Mouse (Mus musculus): ENCODE measurements around the gene Tigar. TPM values are rescaled to one million over a fixed set of nuclear protein-coding genes. Genes with fewer than 3 reads are reported as not detected.

Gene Tigar
- polyA plus RNA-seq, 1 experiment = 8.6 TPM

DNA sequence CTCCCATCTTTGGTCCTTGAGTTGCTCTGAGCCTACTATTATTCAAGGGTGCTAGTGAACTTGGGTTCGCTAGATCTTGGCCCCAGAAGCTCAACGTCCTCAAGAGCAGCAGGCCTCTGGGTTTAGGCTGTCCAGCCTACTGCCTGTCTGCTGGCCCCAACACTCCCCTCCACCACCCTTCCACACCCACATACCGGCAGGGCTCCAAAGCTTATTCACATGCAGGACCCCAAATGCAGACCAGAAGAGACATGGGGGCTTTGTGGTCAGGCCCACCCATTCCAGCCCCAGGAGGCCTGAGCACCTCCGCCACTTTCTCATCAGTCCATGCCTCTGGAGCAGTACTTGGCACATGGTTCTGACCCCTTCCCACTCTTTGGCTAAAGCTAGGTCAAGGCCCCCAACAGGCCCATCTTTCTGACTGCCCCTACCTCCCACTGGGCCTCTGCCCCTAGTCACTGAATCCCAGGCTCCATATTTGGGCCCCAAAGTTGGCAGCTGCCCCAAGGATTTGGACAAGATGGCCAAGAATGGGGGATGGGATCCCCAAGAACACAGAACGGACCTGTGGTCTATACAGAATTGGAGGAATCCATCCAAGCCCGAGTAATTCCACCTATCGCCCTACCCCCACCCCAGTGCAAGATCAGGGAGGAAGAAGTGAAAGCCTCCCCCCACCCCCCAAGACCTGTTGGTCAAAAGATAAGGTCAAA lies 34.4 kb upstream of the Tigar start:
- TF ChIP-seq CTCF (IDR thresholded peaks at IDR 0.05; ENCODE audit: borderline replicate concordance, insufficient read depth, low read length) (no peak), POLR2A (IDR thresholded peaks at IDR 0.05; ENCODE audit: low read depth, low read length) (no peak)
- H3K27ac ChIP-seq (ENCODE audit: insufficient read depth, low read length) = no peak overlapping the region
- H3K4me3 ChIP-seq (ENCODE audit: insufficient read depth, low read length) = no peak overlapping the region
- no peaks in the 10 kb centered on the region; the same call in 1 of the 2 replicates for H3K4me1 ChIP-seq (ENCODE audit: control insufficient read depth, insufficient read depth, low read length)

DNA sequence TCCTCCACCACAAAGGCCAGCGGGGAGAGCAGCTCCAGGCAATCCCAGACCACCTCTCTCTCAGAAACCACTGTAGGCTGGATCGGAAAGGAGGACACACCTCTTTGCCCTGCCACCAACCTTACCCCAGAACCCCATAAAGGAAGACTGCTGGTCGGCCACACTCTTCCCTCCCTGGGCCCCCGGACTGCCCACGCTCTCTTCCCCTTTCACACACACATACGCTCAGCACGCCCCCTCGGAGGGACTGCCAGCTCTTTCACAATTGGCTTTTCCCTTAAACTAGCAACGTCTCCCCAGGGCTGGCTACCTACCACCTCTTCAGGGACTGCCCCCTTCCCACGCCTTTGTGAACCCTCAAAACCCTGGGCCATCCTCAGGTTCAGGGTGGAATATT lies 33.8 kb upstream of the Tigar start:
- no peak for TF ChIP-seq POLR2A (IDR thresholded peaks at IDR 0.05; ENCODE audit: low read depth, low read length)
- no peak for TF ChIP-seq CTCF (IDR thresholded peaks at IDR 0.05; ENCODE audit: borderline replicate concordance, insufficient read depth, low read length)
- H3K4me3 ChIP-seq (ENCODE audit: insufficient read depth, low read length) = no peak overlapping the region
- H3K4me1 ChIP-seq (ENCODE audit: control insufficient read depth, insufficient read depth, low read length) = no peaks in the 10 kb centered on the region; the same call in 1 of the 2 replicates
- no peak overlapping the region for H3K27ac ChIP-seq (ENCODE audit: insufficient read depth, low read length)

DNA sequence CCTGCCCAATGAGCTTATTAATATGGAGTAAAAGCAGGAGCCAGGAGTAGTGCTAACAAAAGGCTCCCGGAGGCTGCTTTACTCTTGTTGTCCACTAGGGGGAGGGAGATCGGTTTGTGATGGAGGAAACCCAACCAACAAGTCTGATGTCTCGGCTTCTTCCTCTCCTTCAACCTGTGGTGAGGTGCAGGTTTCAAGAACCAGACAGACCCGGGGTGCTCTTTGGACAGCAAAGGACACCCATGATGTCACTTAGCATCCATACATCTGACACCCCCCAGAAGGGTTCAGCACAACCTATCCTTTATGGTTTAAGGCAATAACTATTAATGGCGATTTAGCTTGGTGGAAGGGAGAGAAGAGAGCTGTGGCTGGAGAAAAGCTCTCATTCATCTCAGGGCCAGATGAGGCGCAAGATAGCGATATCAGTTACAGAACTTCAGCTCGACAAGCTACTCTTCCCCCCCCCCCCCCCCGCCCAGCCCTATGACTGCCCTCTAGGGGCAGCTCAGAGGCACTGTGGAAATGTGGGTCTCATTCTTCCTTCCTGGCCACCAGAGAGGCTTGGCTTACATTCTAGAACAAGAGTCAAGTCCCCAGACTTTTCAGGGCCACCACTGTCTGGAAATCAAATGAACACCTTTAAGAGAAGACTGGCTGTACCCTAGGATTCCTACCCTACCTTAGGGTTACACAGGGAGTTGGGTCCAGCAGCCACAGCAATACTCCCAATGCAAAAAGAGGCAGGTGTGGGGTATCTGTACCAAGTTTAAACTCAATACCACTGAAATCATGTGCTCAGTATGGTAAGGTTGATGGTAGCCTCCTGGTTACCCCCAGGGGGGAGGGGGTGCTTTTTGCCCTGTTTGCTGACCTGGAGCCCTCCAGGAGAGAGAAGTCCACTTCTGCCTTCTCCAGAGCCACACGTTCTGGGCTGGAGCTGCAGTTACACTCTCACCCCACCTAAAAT lies 33.1 kb upstream of the Tigar start:
- H3K27ac ChIP-seq (ENCODE audit: insufficient read depth, low read length) = no peak overlapping the region

DNA sequence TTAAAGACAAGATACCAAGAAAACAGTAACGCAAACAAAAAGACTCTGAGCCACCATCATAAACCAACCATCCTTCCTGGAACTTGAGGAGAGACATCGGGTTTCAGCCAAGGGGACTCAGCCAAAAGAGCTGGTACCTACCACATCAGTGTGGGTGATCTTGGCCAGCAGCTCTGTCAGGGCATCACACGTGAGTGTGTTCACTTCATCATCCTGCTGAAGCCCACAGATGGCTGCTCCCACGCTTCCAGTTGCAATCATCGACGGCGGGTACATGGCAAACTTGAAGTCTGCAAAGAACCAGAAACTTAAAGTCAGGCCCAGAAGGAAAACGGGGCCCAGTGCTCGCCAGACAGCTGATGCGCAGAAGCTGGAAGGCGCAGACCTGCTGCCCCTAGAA lies 29.6 kb upstream of the Tigar start:
- no peaks in the 10 kb centered on the region; the same call in 1 of the 2 replicates for H3K4me1 ChIP-seq (ENCODE audit: control insufficient read depth, insufficient read depth, low read length)
- H3K4me3 ChIP-seq (ENCODE audit: insufficient read depth, low read length) = no peak overlapping the region
- no peak for TF ChIP-seq CTCF (IDR thresholded peaks at IDR 0.05; ENCODE audit: borderline replicate concordance, insufficient read depth, low read length)
- TF ChIP-seq POLR2A (IDR thresholded peaks at IDR 0.05; ENCODE audit: low read depth, low read length) = no peak
- no peak overlapping the region for H3K27ac ChIP-seq (ENCODE audit: insufficient read depth, low read length)

More for the DNA sequence above, 33.1 kb upstream of the Tigar start:
- no peaks in the 10 kb centered on the region; the same call in 1 of the 2 replicates for H3K4me1 ChIP-seq (ENCODE audit: control insufficient read depth, insufficient read depth, low read length)
- TF ChIP-seq CTCF (IDR thresholded peaks at IDR 0.05; ENCODE audit: borderline replicate concordance, insufficient read depth, low read length) (no peak), POLR2A (IDR thresholded peaks at IDR 0.05; ENCODE audit: low read depth, low read length) (no peak)
- H3K4me3 ChIP-seq (ENCODE audit: insufficient read depth, low read length) = no peak overlapping the region

DNA sequence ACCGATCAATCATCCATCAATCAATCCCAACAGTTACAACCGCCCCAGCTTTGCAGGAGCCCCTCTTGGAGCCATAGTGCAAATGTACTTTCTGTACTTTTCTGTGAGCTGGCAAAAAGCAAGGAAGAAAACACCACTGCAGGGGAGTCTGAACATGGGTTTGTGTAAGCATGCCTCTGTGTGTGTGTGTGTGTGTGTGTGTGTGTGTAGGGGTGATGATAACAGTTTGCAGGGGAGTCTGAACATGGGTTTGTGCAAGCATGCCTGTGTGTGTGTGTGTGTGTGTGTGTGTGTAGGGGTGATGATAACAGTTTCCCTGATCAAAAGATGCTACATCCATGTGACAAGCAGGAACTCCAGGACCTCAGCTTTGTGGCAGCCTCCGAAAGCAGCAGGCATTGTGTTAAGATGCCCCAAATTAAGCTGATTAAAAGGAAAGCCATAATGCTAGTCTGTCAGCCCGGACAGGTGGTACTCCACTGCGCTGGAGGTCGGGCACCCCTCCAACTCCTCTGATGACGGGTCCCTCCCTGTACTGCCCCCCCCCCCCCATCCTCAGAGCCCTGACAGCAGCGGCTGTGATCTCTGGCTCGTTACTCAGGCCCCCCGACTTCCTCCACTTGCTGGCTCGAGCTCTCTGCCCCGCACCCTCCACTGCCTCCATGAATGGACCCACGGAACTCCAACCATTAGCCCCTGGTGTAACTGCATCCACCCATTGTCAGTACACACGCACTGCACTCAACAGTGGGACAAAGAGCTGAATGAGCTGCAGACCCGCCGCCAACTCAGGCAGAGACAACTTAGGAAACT lies 24.3 kb upstream of the Tigar start:
- Histone ChIP-seq H3K27ac (ENCODE audit: insufficient read depth, low read length) (peak overlapping the region; percentile 78), H3K4me3 (ENCODE audit: insufficient read depth, low read length) (no peak overlapping the region), H3K4me1 (ENCODE audit: control insufficient read depth, insufficient read depth, low read length) (peaks cover 13% of the 10 kb centered on the region)
- TF ChIP-seq CTCF (IDR thresholded peaks at IDR 0.05; ENCODE audit: borderline replicate concordance, insufficient read depth, low read length) (no peak), POLR2A (IDR thresholded peaks at IDR 0.05; ENCODE audit: low read depth, low read length) (no peak)

DNA sequence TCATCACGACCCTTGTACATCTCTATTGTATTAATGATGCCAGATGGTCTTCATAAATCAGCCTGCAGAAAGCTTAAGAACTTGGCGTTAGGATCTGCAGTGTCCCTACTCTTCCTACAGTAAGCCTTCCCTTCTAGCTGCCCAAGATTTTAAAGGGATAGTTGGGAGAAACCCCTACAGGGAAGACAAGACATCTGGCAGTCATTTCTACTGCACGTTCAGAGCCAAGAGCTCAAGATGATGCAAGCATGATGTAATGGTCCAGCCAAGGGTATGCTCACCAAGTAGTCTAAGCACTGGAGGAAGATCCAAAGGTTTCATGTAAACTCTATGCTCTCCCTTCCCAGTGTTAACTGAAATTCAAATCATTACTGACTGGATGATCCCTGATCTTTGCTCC lies 23.4 kb upstream of the Tigar start:
- Histone ChIP-seq H3K4me1 (ENCODE audit: control insufficient read depth, insufficient read depth, low read length) (peaks cover 13% of the 10 kb centered on the region), H3K4me3 (ENCODE audit: insufficient read depth, low read length) (no peak overlapping the region), H3K27ac (ENCODE audit: insufficient read depth, low read length) (peak overlapping the region; percentile 78)
- TF ChIP-seq POLR2A (IDR thresholded peaks at IDR 0.05; ENCODE audit: low read depth, low read length) = no peak
- no peak for TF ChIP-seq CTCF (IDR thresholded peaks at IDR 0.05; ENCODE audit: borderline replicate concordance, insufficient read depth, low read length)

DNA sequence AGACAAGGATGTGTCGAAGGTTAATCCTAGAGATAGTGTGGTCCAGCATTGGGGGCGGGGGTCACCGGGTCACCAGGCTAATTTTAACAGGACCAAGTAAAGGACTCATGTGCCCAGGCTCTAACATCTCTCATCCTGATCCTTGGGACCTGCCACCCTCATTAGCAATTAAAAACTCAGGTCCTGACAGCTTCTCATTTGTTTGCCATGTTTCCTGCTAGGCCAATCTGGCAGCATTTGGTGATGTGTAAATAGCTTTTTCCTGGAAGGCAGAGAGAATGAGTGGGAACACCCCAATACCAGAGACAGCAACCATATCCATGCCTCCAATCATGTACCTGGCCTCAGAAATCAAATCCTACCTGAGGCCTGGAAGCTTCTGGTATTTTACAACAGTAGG lies 22.6 kb upstream of the Tigar start:
- Histone ChIP-seq H3K27ac (ENCODE audit: insufficient read depth, low read length) (peak overlapping the region; percentile 78; the same call in 1 of the 2 replicates), H3K4me1 (ENCODE audit: control insufficient read depth, insufficient read depth, low read length) (peaks cover 13% of the 10 kb centered on the region), H3K4me3 (ENCODE audit: insufficient read depth, low read length) (no peak overlapping the region)
- TF ChIP-seq CTCF (IDR thresholded peaks at IDR 0.05; ENCODE audit: borderline replicate concordance, insufficient read depth, low read length) (no peak), POLR2A (IDR thresholded peaks at IDR 0.05; ENCODE audit: low read depth, low read length) (no peak)

DNA sequence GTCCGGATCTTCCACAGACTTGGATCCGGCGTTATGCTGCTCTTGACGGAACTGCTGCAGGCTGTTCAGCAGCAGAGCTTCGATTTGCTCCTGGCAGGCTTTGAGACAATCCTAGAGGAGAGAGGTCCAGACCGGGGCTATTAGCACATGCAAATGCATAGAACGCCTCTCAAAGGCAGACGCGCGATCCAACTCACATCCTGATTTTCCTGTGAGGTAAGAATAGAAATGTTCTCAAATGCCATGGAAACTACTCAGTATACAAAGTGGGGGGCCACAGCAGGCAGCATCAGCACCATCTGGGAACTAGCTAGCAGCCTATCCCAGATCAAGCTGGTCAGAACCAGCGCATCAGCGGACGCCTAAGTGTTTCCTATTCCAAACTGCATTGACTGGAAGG lies 21.0 kb upstream of the Tigar start:
- H3K4me1 ChIP-seq (ENCODE audit: control insufficient read depth, insufficient read depth, low read length) = peaks cover 13% of the 10 kb centered on the region
- no peak overlapping the region for H3K4me3 ChIP-seq (ENCODE audit: insufficient read depth, low read length)
- no peak for TF ChIP-seq POLR2A (IDR thresholded peaks at IDR 0.05; ENCODE audit: low read depth, low read length)
- no peak for TF ChIP-seq CTCF (IDR thresholded peaks at IDR 0.05; ENCODE audit: borderline replicate concordance, insufficient read depth, low read length)
- no peak overlapping the region for H3K27ac ChIP-seq (ENCODE audit: insufficient read depth, low read length)

DNA sequence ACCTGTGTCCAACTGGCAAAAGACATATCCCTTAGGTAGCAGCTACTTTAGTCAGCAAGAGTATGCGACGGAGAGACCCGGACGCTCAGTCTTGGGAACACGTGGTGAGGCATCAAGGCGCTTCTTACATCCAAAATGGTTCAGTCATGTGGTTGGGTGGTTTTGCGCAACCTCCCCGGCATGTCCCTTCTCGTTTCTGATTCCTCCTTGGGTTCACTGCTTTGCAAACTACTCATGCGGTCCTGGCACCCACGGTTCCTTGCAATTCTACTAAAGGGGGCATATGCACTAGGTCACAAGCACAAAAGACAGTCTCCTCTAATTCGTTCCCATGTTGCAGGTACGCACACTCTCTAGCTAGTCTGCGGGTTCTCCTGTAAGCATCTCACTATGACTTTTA lies 20.3 kb upstream of the Tigar start:
- TF ChIP-seq CTCF (IDR thresholded peaks at IDR 0.05; ENCODE audit: borderline replicate concordance, insufficient read depth, low read length) (no peak), POLR2A (IDR thresholded peaks at IDR 0.05; ENCODE audit: low read depth, low read length) (no peak)

More for the DNA sequence above, 20.3 kb upstream of the Tigar start:
- peaks cover 13% of the 10 kb centered on the region for H3K4me1 ChIP-seq (ENCODE audit: control insufficient read depth, insufficient read depth, low read length)
- no peak overlapping the region for H3K27ac ChIP-seq (ENCODE audit: insufficient read depth, low read length)
- no peak overlapping the region for H3K4me3 ChIP-seq (ENCODE audit: insufficient read depth, low read length)
